Mouse (Mus musculus): ENCODE measurements around the gene 4921517D22Rik. TPM values are rescaled to one million over a fixed set of nuclear protein-coding genes. Genes with fewer than 3 reads are reported as not detected.
"Not testable (repeated sequence)": the region's sequence is repeated elsewhere in the genome, so short reads cannot be mapped to it uniquely, and the experiment has no call there.

4921517D22Rik gene
- polyA plus RNA-seq, 1 experiment from 2014 or later, result not detected

GRCm38 (mm10) chr13:59719475-59719874, 25.6 kb upstream of the 4921517D22Rik start:
- no peak overlapping the region for H3K27ac ChIP-seq
- 92% methylated on average over 1 of the region's 1 CpGs for WGBS
- H3K9me3 ChIP-seq, result no peaks in the 10 kb centered on the region
- peaks cover 2% of the 10 kb centered on the region; the same call in 1 of the 2 replicates for H3K27me3 ChIP-seq (ENCODE audit: insufficient read depth, poor library complexity, severe bottlenecking)
- H3K4me3 ChIP-seq, result no peak overlapping the region
- no peaks in the 10 kb centered on the region for H3K36me3 ChIP-seq
- peaks cover 12% of the 10 kb centered on the region for H3K4me1 ChIP-seq (replicated peaks)
- DNase-seq (ENCODE audit: low spot score), result no peak

- WGBS, result 38% methylated on average over 6 of the region's 6 CpGs
- not testable (repeated sequence) for H3K36me3 ChIP-seq; H3K27ac ChIP-seq; H3K9me3 ChIP-seq; H3K4me3 ChIP-seq; H3K27me3 ChIP-seq (ENCODE audit: insufficient read depth, poor library complexity, severe bottlenecking); DNase-seq (ENCODE audit: low spot score)
- H3K4me1 ChIP-seq (replicated peaks), result peaks cover 16% of the 10 kb centered on the region
Measured at GRCm38 (mm10) chr13:59718857-59719440, 25.0 kb upstream of the 4921517D22Rik start.

- 0 out of 2 replicates have a peak overlapping the region, but pooled peaks have one; percentile 24 for H3K27ac ChIP-seq
- H3K9me3 ChIP-seq, result no peaks in the 10 kb centered on the region
- WGBS, result 34% methylated on average over 3 of the region's 3 CpGs
- H3K27me3 ChIP-seq (ENCODE audit: insufficient read depth, poor library complexity, severe bottlenecking), result peaks cover 12% of the 10 kb centered on the region
- no peaks in the 10 kb centered on the region for H3K36me3 ChIP-seq
- H3K4me1 ChIP-seq (replicated peaks), result peaks cover 23% of the 10 kb centered on the region
- no peak for DNase-seq (ENCODE audit: low spot score)
- H3K4me3 ChIP-seq, result no peak overlapping the region
Measured at GRCm38 (mm10) chr13:59713710-59714109, 19.8 kb upstream of the 4921517D22Rik start.

- not testable (repeated sequence) for DNase-seq (ENCODE audit: low spot score); H3K4me3 ChIP-seq; H3K9me3 ChIP-seq; H3K27ac ChIP-seq; H3K36me3 ChIP-seq
- Histone ChIP-seq H3K27me3 (ENCODE audit: insufficient read depth, poor library complexity, severe bottlenecking) (peaks cover 12% of the 10 kb centered on the region), H3K4me1 (replicated peaks) (peaks cover 23% of the 10 kb centered on the region)
- 73% methylated on average over 3 of the region's 3 CpGs for WGBS
Measured at GRCm38 (mm10) chr13:59711984-59712383, 18.1 kb upstream of the 4921517D22Rik start, which contains the start of gene Spata31d1b. Gene Spata31d1b, plus strand, starts transcription at chr13:59712284.

- Histone ChIP-seq H3K9me3 (no peaks in the 10 kb centered on the region), H3K27ac (no peak within 1 kb of the TSS), H3K4me3 (no peak within 1 kb of the TSS), H3K27me3 (ENCODE audit: insufficient read depth, poor library complexity, severe bottlenecking) (peaks cover 12% of the 10 kb centered on the region), H3K36me3 (no peaks in the 10 kb centered on the region), H3K4me1 (replicated peaks) (peaks cover 23% of the 10 kb centered on the region)
- WGBS, result 94% methylated on average over 15 of the region's 15 CpGs
- DNase-seq (ENCODE audit: low spot score), result no peak
Measured at GRCm38 (mm10) chr13:59710230-59710629, 16.3 kb upstream of the 4921517D22Rik start, which contains the start of gene Spata31d1a. Gene Spata31d1a, minus strand, starts transcription at chr13:59710330.

- H3K4me3 ChIP-seq, result no peak overlapping the region
- DNase-seq (ENCODE audit: low spot score), result no peak
- 68% methylated on average over 12 of the region's 12 CpGs for WGBS
Measured at GRCm38 (mm10) chr13:59704562-59704961, 10.7 kb upstream of the 4921517D22Rik start.

GRCm38 (mm10) chr13:59703514-59703913, 9.6 kb upstream of the 4921517D22Rik start:
- Histone ChIP-seq H3K36me3 (no peaks in the 10 kb centered on the region), H3K9me3 (no peaks in the 10 kb centered on the region), H3K27ac (peak overlapping the region; percentile 13; the same call in 1 of the 2 replicates), H3K4me1 (replicated peaks) (peaks cover 19% of the 10 kb centered on the region), H3K27me3 (ENCODE audit: insufficient read depth, poor library complexity, severe bottlenecking) (peaks cover 19% of the 10 kb centered on the region; the same call in 1 of the 2 replicates), H3K4me3 (no peak overlapping the region)
- no peak for DNase-seq (ENCODE audit: low spot score)
- WGBS, result 90% methylated on average over 12 of the region's 12 CpGs

More at GRCm38 (mm10) chr13:59704562-59704961, 10.7 kb upstream of the 4921517D22Rik start:
- peaks cover 15% of the 10 kb centered on the region; the same call in 1 of the 2 replicates for H3K27me3 ChIP-seq (ENCODE audit: insufficient read depth, poor library complexity, severe bottlenecking)
- H3K4me1 ChIP-seq (replicated peaks), result peaks cover 19% of the 10 kb centered on the region
- H3K9me3 ChIP-seq, result no peaks in the 10 kb centered on the region
- no peaks in the 10 kb centered on the region for H3K36me3 ChIP-seq
- peak overlapping the region; percentile 62; the same call in 1 of the 2 replicates for H3K27ac ChIP-seq

GRCm38 (mm10) chr13:59700137-59700536, 6.2 kb upstream of the 4921517D22Rik start:
- not testable (repeated sequence) for H3K9me3 ChIP-seq; H3K4me3 ChIP-seq; DNase-seq (ENCODE audit: low spot score); H3K27ac ChIP-seq; H3K36me3 ChIP-seq
- 64% methylated on average over 1 of the region's 1 CpGs for WGBS
- Histone ChIP-seq H3K27me3 (ENCODE audit: insufficient read depth, poor library complexity, severe bottlenecking) (peaks cover 42% of the 10 kb centered on the region), H3K4me1 (replicated peaks) (peaks cover 19% of the 10 kb centered on the region)

- no peak for DNase-seq (ENCODE audit: low spot score)
- H3K4me1 ChIP-seq (replicated peaks), result peaks cover 10% of the 10 kb centered on the region
- H3K36me3 ChIP-seq, result no peaks in the 10 kb centered on the region
- peaks cover 5% of the 10 kb centered on the region; the same call in 1 of the 2 replicates for H3K9me3 ChIP-seq
- H3K27me3 ChIP-seq (ENCODE audit: insufficient read depth, poor library complexity, severe bottlenecking), result peaks cover 47% of the 10 kb centered on the region
- no peak overlapping the region for H3K4me3 ChIP-seq
- H3K27ac ChIP-seq, result no peak overlapping the region
- 92% methylated on average over 8 of the region's 8 CpGs for WGBS
Measured at GRCm38 (mm10) chr13:59699131-59699530, 5.2 kb upstream of the 4921517D22Rik start.

- Histone ChIP-seq H3K36me3 (no peaks in the 10 kb centered on the region), H3K9me3 (peaks cover 9% of the 10 kb centered on the region), H3K27ac (no peak overlapping the region), H3K4me3 (no peak overlapping the region), H3K27me3 (ENCODE audit: insufficient read depth, poor library complexity, severe bottlenecking) (peaks cover 58% of the 10 kb centered on the region), H3K4me1 (replicated peaks) (peaks cover 21% of the 10 kb centered on the region)
- DNase-seq (ENCODE audit: low spot score), result no peak
- WGBS, result 91% methylated on average over 7 of the region's 7 CpGs
Measured at GRCm38 (mm10) chr13:59695781-59696180, 1.9 kb upstream of the 4921517D22Rik start.

- no peak overlapping the region for H3K4me3 ChIP-seq
- peaks cover 12% of the 10 kb centered on the region for H3K9me3 ChIP-seq
- DNase-seq (ENCODE audit: low spot score), result peak; percentile 87
- WGBS, result 19% methylated on average over 10 of the region's 10 CpGs
- no peaks in the 10 kb centered on the region for H3K36me3 ChIP-seq
- peaks cover 74% of the 10 kb centered on the region for H3K27me3 ChIP-seq (ENCODE audit: insufficient read depth, poor library complexity, severe bottlenecking)
- H3K4me1 ChIP-seq (replicated peaks), result peaks cover 35% of the 10 kb centered on the region
- peak overlapping the region; percentile 70 for H3K27ac ChIP-seq
Measured at GRCm38 (mm10) chr13:59691478-59691877, 2.4 kb downstream of the 4921517D22Rik start.

GRCm38 (mm10) chr13:59690576-59690975, 3.3 kb downstream of the 4921517D22Rik start:
- H3K4me3 ChIP-seq, result no peak overlapping the region
- H3K36me3 ChIP-seq, result no peaks in the 10 kb centered on the region
- H3K9me3 ChIP-seq, result peaks cover 12% of the 10 kb centered on the region
- peaks cover 70% of the 10 kb centered on the region for H3K27me3 ChIP-seq (ENCODE audit: insufficient read depth, poor library complexity, severe bottlenecking)
- 87% methylated on average over 7 of the region's 7 CpGs for WGBS
- H3K4me1 ChIP-seq (replicated peaks), result peaks cover 36% of the 10 kb centered on the region
- no peak for DNase-seq (ENCODE audit: low spot score)
- H3K27ac ChIP-seq, result peak overlapping the region; percentile 70; the same call in 1 of the 2 replicates

GRCm38 (mm10) chr13:59689843-59690242, 4.1 kb downstream of the 4921517D22Rik start:
- Histone ChIP-seq H3K27ac (no peak overlapping the region), H3K9me3 (peaks cover 10% of the 10 kb centered on the region), H3K36me3 (no peaks in the 10 kb centered on the region), H3K27me3 (ENCODE audit: insufficient read depth, poor library complexity, severe bottlenecking) (peaks cover 62% of the 10 kb centered on the region), H3K4me1 (replicated peaks) (peaks cover 41% of the 10 kb centered on the region), H3K4me3 (no peak overlapping the region)
- WGBS, result 93% methylated on average over 3 of the region's 3 CpGs
- DNase-seq (ENCODE audit: low spot score), result no peak
